Mouse (Mus musculus) bone marrow macrophage, adult 2 months (primary cell): ENCODE results near the gene Iqschfp. TPM values are rescaled to one million over a fixed set of nuclear protein-coding genes. Genes with fewer than 3 reads are reported as not detected.

ENCODE experiments used
- H3K27ac ChIP-seq: 2 replicates; pipeline ENCODE4 v1.5.1; 2012; ENCODE audit warnings: low read depth, low read length; ENCODE audit not compliant: insufficient read depth
- H3K4me1 ChIP-seq: 2 replicates; pipeline ENCODE4 v1.6.1; 2012; ENCODE audit warnings: low read length; ENCODE audit not compliant: control insufficient read depth, insufficient read depth
- H3K4me3 ChIP-seq: 2 replicates; pipeline ENCODE4 v1.5.1; 2012; ENCODE audit warnings: mild to moderate bottlenecking, low read length, moderate library complexity; ENCODE audit not compliant: insufficient read depth
- CTCF ChIP-seq: IDR thresholded peaks from 2 replicates; pipeline ENCODE4 v1.5.1; 2012; ENCODE audit warnings: low read depth, mild to moderate bottlenecking, low read length, moderate library complexity
- POLR2A ChIP-seq: IDR thresholded peaks from 2 replicates; pipeline ENCODE4 v1.6.1; 2012; ENCODE audit warnings: mild to moderate bottlenecking, low read depth, low read length, borderline replicate concordance
- polyA plus RNA-seq: library from polyadenylated mRNA; stranded (reverse); fragments of >200 nt; gene quantifications from 2 replicates; pipeline ENCODE4 v1.2.4, GENCODE M21; 2012; ENCODE audit not compliant: missing spikeins, insufficient read depth, insufficient read length

The Iqschfp gene
- polyA plus RNA-seq, 1 experiment = not detected

GRCm38 (mm10) chr3:68448480-68448879 is 556.4 kb downstream of the Iqschfp start:
- no peak overlapping the region for H3K4me3 ChIP-seq
- no peaks in the 10 kb centered on the region for H3K4me1 ChIP-seq
- no peak overlapping the region for H3K27ac ChIP-seq
- TF ChIP-seq POLR2A (no peak), CTCF (no peak)

- no peak overlapping the region for H3K4me3 ChIP-seq
- no peaks in the 10 kb centered on the region for H3K4me1 ChIP-seq
- no peak overlapping the region for H3K27ac ChIP-seq
- no peak for TF ChIP-seq POLR2A
- no peak for TF ChIP-seq CTCF
Measured at GRCm38 (mm10) chr3:68451634-68452033, 559.6 kb downstream of the Iqschfp start.

- no peak overlapping the region for H3K27ac ChIP-seq
Measured at GRCm38 (mm10) chr3:68453266-68453665, 561.2 kb downstream of the Iqschfp start.

GRCm38 (mm10) chr3:68453719-68454455 is 561.9 kb downstream of the Iqschfp start:
- TF ChIP-seq CTCF (no peak), POLR2A (no peak)
- Histone ChIP-seq H3K4me1 (no peaks in the 10 kb centered on the region), H3K27ac (no peak overlapping the region)

More at GRCm38 (mm10) chr3:68453266-68453665, 561.2 kb downstream of the Iqschfp start:
- Histone ChIP-seq H3K4me1 (no peaks in the 10 kb centered on the region), H3K4me3 (no peak overlapping the region)
- TF ChIP-seq CTCF (no peak), POLR2A (no peak)

GRCm38 (mm10) chr3:68466643-68467042 is 574.6 kb downstream of the Iqschfp start:
- Histone ChIP-seq H3K27ac (no peak overlapping the region), H3K4me3 (no peak overlapping the region), H3K4me1 (no peaks in the 10 kb centered on the region)
- TF ChIP-seq CTCF (no peak), POLR2A (no peak)

More at GRCm38 (mm10) chr3:68453719-68454455, 561.9 kb downstream of the Iqschfp start:
- H3K4me3 ChIP-seq = no peak overlapping the region

GRCm38 (mm10) chr3:68467941-68468687 is 576.1 kb downstream of the Iqschfp start:
- Histone ChIP-seq H3K27ac (no peak overlapping the region), H3K4me3 (no peak overlapping the region), H3K4me1 (no peaks in the 10 kb centered on the region)
- TF ChIP-seq POLR2A (no peak), CTCF (no peak)

GRCm38 (mm10) chr3:68469643-68470042 is 577.6 kb downstream of the Iqschfp start:
- no peaks in the 10 kb centered on the region for H3K4me1 ChIP-seq
- H3K27ac ChIP-seq = no peak overlapping the region
- no peak for TF ChIP-seq POLR2A
- H3K4me3 ChIP-seq = no peak overlapping the region

- TF ChIP-seq POLR2A = no peak
- TF ChIP-seq CTCF = no peak
- Histone ChIP-seq H3K4me3 (no peak overlapping the region), H3K27ac (no peak overlapping the region)
Measured at GRCm38 (mm10) chr3:68470061-68470460, 578.0 kb downstream of the Iqschfp start.

GRCm38 (mm10) chr3:68470622-68471021 is 578.6 kb downstream of the Iqschfp start:
- H3K4me1 ChIP-seq = no peaks in the 10 kb centered on the region
- H3K27ac ChIP-seq = no peak overlapping the region
- no peak overlapping the region for H3K4me3 ChIP-seq
- TF ChIP-seq POLR2A (no peak), CTCF (no peak)

More at GRCm38 (mm10) chr3:68470061-68470460, 578.0 kb downstream of the Iqschfp start:
- no peaks in the 10 kb centered on the region for H3K4me1 ChIP-seq

GRCm38 (mm10) chr3:68476336-68476735 is 584.3 kb downstream of the Iqschfp start:
- TF ChIP-seq POLR2A (no peak), CTCF (no peak)
- Histone ChIP-seq H3K27ac (no peak overlapping the region), H3K4me3 (no peak overlapping the region), H3K4me1 (no peaks in the 10 kb centered on the region)
